Mouse (Mus musculus): Measurements from ENCODE around the gene Il5ra.

Gene Il5ra

GRCm38 (mm10) chr6:106738229-106738628 lies 10.6 kb downstream of the Il5ra start:
- no peak for DNase-seq (ENCODE audit: low spot score)

GRCm38 (mm10) chr6:106732563-106732962 lies 16.3 kb downstream of the Il5ra start:
- DNase-seq (ENCODE audit: low spot score): no peak

GRCm38 (mm10) chr6:106729682-106730314 lies 19.0 kb downstream of the Il5ra start:
- no peak for DNase-seq (ENCODE audit: low spot score)

GRCm38 (mm10) chr6:106727703-106728102 lies 21.1 kb downstream of the Il5ra start:
- DNase-seq (ENCODE audit: low spot score): no peak

GRCm38 (mm10) chr6:106726078-106726477 lies 22.8 kb downstream of the Il5ra start:
- DNase-seq (ENCODE audit: low spot score): no peak

- DNase-seq (ENCODE audit: low spot score): no peak
Measured at GRCm38 (mm10) chr6:106725642-106726041, 23.2 kb downstream of the Il5ra start.

- DNase-seq (ENCODE audit: low spot score): no peak
Measured at GRCm38 (mm10) chr6:106705506-106706035, 43.3 kb downstream of the Il5ra start.

GRCm38 (mm10) chr6:106701931-106702330 lies 46.9 kb downstream of the Il5ra start:
- no peak for DNase-seq (ENCODE audit: low spot score)

GRCm38 (mm10) chr6:106675581-106675980 lies 73.3 kb downstream of the Il5ra start:
- no peak for DNase-seq (ENCODE audit: low spot score)

- DNase-seq (ENCODE audit: low spot score): peak; percentile 42
Measured at GRCm38 (mm10) chr6:106663780-106664651, 84.8 kb downstream of the Il5ra start.

Data from layer of hippocampus, adult 11-12 months (tissue).